Mouse (Mus musculus): ENCODE data around the gene Rims1. TPM values are rescaled to one million over a fixed set of nuclear protein-coding genes. Genes with fewer than 3 reads are reported as not detected.

Rims1 gene
- polyA plus RNA-seq, 1 experiment from 2014 or later, result 2.1 TPM

DNA sequence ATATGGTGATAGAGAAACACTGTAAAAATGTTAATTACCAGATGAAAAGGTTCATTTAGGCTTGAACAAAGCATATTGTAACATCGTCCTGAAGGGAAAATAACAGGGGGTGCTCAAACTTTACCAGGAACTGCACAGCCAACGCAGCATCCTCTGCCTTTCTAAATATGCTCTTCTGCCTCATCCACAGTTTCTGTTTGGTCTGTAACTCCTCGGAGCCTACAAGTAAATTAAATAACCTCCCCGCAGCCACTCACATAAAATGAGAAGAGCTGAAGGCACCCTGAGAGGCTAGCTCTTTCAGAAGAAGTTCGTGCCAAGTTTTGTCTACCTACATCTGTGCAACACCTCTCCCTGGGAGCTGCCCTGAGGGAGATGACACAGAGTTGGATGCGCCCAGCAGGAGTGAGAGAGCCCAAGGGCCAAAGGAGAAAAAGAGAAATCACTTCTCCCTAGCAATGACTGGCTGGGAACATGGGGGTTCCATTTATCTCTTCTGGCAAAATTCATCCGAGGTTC is 16.3 kb downstream of the Rims1 start:
- ATAC-seq (ENCODE audit: low read depth), result no peak
- no peak overlapping the region for H3K4me3 ChIP-seq (ENCODE audit: low read depth, low read length)
- H3K27me3 ChIP-seq (replicated peaks; ENCODE audit: control insufficient read depth, insufficient read depth, low read length), result no peaks in the 10 kb centered on the region
- no peak overlapping the region for H3K4me2 ChIP-seq (ENCODE audit: low read depth, low read length)
- no peaks in the 10 kb centered on the region for H3K4me1 ChIP-seq (ENCODE audit: control insufficient read depth, insufficient read depth, low read length)
- WGBS, result 24% methylated on average over 7 of the region's 7 CpGs
- no peak overlapping the region for H3K9ac ChIP-seq (ENCODE audit: low read depth, low read length)
- no peak overlapping the region for H3K27ac ChIP-seq (replicated peaks; ENCODE audit: low read depth, low read length)
- no peaks in the 10 kb centered on the region for H3K36me3 ChIP-seq (ENCODE audit: control insufficient read depth, insufficient read depth, low read length)
- no peaks in the 10 kb centered on the region for H3K9me3 ChIP-seq (ENCODE audit: control insufficient read depth, low read length)
- no peak for DNase-seq (ENCODE audit: low spot score)

DNA sequence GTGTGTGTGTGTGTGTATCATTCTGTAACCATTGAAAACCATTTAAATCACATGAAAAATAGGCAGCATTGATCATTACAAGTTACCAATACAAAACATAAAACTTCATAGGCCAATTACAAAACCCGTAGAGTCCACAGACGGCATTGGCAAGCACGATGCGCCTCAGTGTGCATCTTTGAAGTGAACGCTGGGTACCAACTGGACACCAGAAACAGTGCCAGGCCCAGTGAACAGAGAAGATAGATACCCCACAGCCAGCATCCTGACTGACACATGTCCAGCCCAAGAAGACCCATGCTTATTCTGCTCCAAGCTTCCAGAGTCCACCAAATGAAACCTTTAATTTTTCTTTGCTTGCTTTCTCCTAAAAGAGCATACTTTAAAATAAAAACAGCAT is 18.2 kb downstream of the Rims1 start:
- Histone ChIP-seq H3K27ac (replicated peaks; ENCODE audit: low read depth, low read length) (no peak overlapping the region), H3K4me2 (ENCODE audit: low read depth, low read length) (no peak overlapping the region), H3K36me3 (ENCODE audit: control insufficient read depth, insufficient read depth, low read length) (no peaks in the 10 kb centered on the region), H3K27me3 (replicated peaks; ENCODE audit: control insufficient read depth, insufficient read depth, low read length) (no peaks in the 10 kb centered on the region), H3K4me3 (ENCODE audit: low read depth, low read length) (no peak overlapping the region), H3K9ac (ENCODE audit: low read depth, low read length) (no peak overlapping the region), H3K4me1 (ENCODE audit: control insufficient read depth, insufficient read depth, low read length) (no peaks in the 10 kb centered on the region), H3K9me3 (ENCODE audit: control insufficient read depth, low read length) (no peaks in the 10 kb centered on the region)
- DNase-seq (ENCODE audit: low spot score) (no peak), ATAC-seq (ENCODE audit: low read depth) (no peak)
- 92% methylated on average over 5 of the region's 5 CpGs for WGBS

DNA sequence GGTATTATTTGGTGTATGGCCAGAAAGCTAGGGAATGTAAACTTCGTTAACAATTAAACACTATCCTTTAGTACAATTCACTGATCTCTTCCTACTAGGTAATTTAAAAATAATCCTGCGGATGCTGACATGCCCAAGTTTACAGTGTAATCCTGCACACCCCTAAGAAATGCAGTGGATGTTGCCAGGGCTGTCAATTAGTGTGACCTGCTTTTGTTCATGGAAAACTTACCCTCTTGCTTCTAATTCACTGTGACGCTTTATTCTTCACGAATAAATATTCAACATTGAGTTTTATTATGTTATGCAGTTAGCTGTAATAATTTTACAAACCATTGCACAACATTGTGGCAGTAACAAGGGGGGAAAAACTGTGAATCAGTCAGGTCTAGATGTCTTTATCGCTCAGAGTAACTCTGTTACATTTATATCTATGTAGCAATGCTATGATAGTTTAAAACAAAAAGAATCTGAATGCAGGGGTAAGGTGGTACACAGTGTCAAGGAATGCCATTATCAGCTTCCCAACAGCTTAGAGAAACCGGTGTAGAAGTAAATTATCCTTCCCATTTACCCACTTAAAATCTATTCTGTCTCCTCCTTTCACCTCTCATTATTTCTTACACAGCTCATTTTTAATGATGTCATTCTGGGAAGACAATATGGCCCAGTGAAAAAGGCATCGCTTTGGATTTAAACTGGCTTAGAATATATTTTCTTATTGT is 35.1 kb downstream of the Rims1 start:
- Histone ChIP-seq H3K9me3 (ENCODE audit: control insufficient read depth, low read length) (no peaks in the 10 kb centered on the region), H3K4me1 (ENCODE audit: control insufficient read depth, insufficient read depth, low read length) (no peaks in the 10 kb centered on the region), H3K27me3 (replicated peaks; ENCODE audit: control insufficient read depth, insufficient read depth, low read length) (no peaks in the 10 kb centered on the region), H3K4me3 (ENCODE audit: low read depth, low read length) (no peak overlapping the region), H3K9ac (ENCODE audit: low read depth, low read length) (no peak overlapping the region), H3K4me2 (ENCODE audit: low read depth, low read length) (no peak overlapping the region), H3K36me3 (ENCODE audit: control insufficient read depth, insufficient read depth, low read length) (no peaks in the 10 kb centered on the region), H3K27ac (replicated peaks; ENCODE audit: low read depth, low read length) (no peak overlapping the region)
- WGBS, result 74% methylated on average over 7 of the region's 7 CpGs
- ATAC-seq (ENCODE audit: low read depth) (no peak), DNase-seq (ENCODE audit: low spot score) (peak; percentile 17)

DNA sequence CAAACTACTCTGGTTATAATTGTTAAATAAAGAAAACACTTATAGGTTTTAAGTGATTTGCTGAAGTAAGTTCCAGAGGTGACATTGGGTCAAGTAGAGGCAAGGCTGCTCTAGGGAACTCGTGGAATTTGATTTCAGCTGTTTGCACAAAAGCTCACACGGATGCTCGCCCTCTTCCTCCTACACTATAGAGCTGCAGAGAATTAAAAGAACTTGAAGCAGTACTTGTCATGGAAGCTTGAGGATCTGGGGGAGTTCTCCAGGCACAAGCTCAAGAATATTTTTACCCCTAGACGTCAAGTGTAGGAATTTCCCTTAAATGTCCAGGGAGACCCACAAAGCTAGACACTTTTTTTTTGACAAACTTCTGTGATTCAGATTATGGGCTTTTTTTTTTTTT is 42.4 kb downstream of the Rims1 start:
- H3K9me3 ChIP-seq (ENCODE audit: control insufficient read depth, low read length), result no peaks in the 10 kb centered on the region
- no peak for ATAC-seq (ENCODE audit: low read depth)
- H3K36me3 ChIP-seq (ENCODE audit: control insufficient read depth, insufficient read depth, low read length), result no peaks in the 10 kb centered on the region
- no peak for DNase-seq (ENCODE audit: low spot score)
- no peak overlapping the region for H3K4me3 ChIP-seq (ENCODE audit: low read depth, low read length)
- no peak overlapping the region for H3K4me2 ChIP-seq (ENCODE audit: low read depth, low read length)
- no peaks in the 10 kb centered on the region for H3K27me3 ChIP-seq (replicated peaks; ENCODE audit: control insufficient read depth, insufficient read depth, low read length)
- no peak overlapping the region for H3K27ac ChIP-seq (replicated peaks; ENCODE audit: low read depth, low read length)
- 79% methylated on average over 4 of the region's 4 CpGs for whole genome bisulfite sequencing
- no peak overlapping the region for H3K9ac ChIP-seq (ENCODE audit: low read depth, low read length)
- H3K4me1 ChIP-seq (ENCODE audit: control insufficient read depth, insufficient read depth, low read length), result no peaks in the 10 kb centered on the region

DNA sequence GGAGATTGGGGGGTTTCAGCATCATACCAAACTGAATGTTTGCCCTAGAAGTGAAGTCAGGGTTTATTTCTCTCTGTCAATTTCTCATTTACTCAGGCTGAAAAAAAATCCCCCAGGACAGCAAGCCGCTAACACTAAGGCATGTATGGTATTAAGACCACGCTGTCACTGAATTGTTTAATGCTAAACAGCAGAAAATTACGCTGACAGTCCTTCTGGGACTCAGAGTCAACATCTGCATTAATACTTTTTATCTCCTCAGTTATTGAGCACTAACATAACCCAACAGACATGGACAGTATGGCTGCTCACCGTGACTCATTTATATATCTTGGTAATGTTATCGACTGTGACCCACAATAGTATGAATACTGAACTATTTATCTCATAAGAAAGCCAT is 43.0 kb downstream of the Rims1 start:
- Histone ChIP-seq H3K9me3 (ENCODE audit: control insufficient read depth, low read length) (no peaks in the 10 kb centered on the region), H3K27me3 (replicated peaks; ENCODE audit: control insufficient read depth, insufficient read depth, low read length) (no peaks in the 10 kb centered on the region), H3K4me2 (ENCODE audit: low read depth, low read length) (no peak overlapping the region), H3K4me3 (ENCODE audit: low read depth, low read length) (no peak overlapping the region), H3K9ac (ENCODE audit: low read depth, low read length) (no peak overlapping the region), H3K27ac (replicated peaks; ENCODE audit: low read depth, low read length) (no peak overlapping the region), H3K36me3 (ENCODE audit: control insufficient read depth, insufficient read depth, low read length) (no peaks in the 10 kb centered on the region), H3K4me1 (ENCODE audit: control insufficient read depth, insufficient read depth, low read length) (no peaks in the 10 kb centered on the region)
- 80% methylated on average over 5 of the region's 5 CpGs for WGBS
- no peak for DNase-seq (ENCODE audit: low spot score)
- ATAC-seq (ENCODE audit: low read depth), result no peak

DNA sequence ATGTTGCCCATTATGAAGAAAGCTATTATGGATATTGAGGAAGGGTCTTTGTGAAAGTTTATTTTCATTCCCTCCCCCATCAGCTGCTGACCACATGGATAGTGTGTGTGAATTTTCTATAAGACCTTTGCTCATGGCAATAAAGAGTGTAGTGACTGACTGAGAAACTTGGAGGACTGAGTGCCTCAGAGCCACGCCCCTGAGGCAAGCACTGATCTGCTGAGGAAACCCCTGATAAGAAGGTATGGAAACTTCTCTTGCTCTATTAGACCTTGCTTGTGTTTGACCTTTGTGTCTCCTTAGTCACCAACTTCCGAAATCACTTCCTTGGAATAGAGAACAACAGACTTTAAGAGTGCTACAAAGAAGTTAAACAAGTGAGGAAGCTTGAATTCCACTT is 55.3 kb downstream of the Rims1 start:
- Histone ChIP-seq H3K9ac (ENCODE audit: low read depth, low read length) (no peak overlapping the region), H3K27me3 (replicated peaks; ENCODE audit: control insufficient read depth, insufficient read depth, low read length) (no peaks in the 10 kb centered on the region), H3K4me2 (ENCODE audit: low read depth, low read length) (no peak overlapping the region), H3K36me3 (ENCODE audit: control insufficient read depth, insufficient read depth, low read length) (no peaks in the 10 kb centered on the region), H3K27ac (replicated peaks; ENCODE audit: low read depth, low read length) (no peak overlapping the region), H3K4me1 (ENCODE audit: control insufficient read depth, insufficient read depth, low read length) (no peaks in the 10 kb centered on the region), H3K4me3 (ENCODE audit: low read depth, low read length) (no peak overlapping the region), H3K9me3 (ENCODE audit: control insufficient read depth, low read length) (no peaks in the 10 kb centered on the region)
- 71% methylated on average over 2 of the region's 2 CpGs for WGBS
- ATAC-seq (ENCODE audit: low read depth) (no peak), DNase-seq (ENCODE audit: low spot score) (no peak)

DNA sequence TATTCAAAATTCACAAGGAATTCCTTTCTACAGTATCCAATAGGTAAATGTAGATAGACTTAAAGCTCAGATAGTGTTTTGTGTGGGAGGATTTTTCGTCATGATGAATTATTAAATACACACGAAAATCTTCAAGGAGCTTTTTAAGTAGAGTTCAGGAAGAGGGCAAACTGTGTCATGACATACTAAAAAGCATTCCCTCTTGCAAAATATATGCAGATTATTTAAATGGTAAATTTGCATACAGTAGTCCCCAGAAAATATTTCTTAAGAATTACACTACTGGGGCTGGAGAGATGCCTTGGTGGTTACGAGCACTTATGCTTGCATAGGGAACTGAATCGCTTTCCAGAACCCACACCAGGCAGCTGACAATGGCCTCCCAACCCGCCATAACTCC is 61.1 kb downstream of the Rims1 start:
- ATAC-seq (ENCODE audit: low read depth) (no peak), DNase-seq (ENCODE audit: low spot score) (no peak)
- no peak overlapping the region for H3K9ac ChIP-seq (ENCODE audit: low read depth, low read length)
- H3K4me1 ChIP-seq (ENCODE audit: control insufficient read depth, insufficient read depth, low read length), result no peaks in the 10 kb centered on the region
- no peaks in the 10 kb centered on the region for H3K9me3 ChIP-seq (ENCODE audit: control insufficient read depth, low read length)
- H3K36me3 ChIP-seq (ENCODE audit: control insufficient read depth, insufficient read depth, low read length), result no peaks in the 10 kb centered on the region
- H3K4me2 ChIP-seq (ENCODE audit: low read depth, low read length), result no peak overlapping the region
- H3K27me3 ChIP-seq (replicated peaks; ENCODE audit: control insufficient read depth, insufficient read depth, low read length), result no peaks in the 10 kb centered on the region
- WGBS, result 88% methylated on average over 5 of the region's 5 CpGs
- H3K4me3 ChIP-seq (ENCODE audit: low read depth, low read length), result no peak overlapping the region
- H3K27ac ChIP-seq (replicated peaks; ENCODE audit: low read depth, low read length), result no peak overlapping the region

DNA sequence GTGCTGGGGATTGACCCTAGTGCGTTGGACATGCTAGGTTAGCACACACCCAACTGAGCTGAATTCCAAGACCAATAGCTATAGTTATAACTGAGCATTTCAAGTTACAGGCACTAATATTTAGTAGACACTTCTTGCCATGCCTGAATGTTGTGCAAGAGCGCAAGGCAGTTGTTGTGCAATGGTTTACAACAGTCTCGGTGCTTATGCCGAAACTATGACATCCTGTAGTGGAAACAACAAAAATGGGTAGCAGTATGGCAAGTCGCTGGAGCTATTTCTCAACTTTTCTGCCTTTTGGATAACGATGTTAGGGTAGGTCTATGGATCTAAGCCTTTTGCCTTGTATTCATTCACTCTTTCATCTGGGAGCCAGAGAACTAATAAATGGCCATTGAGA is 68.3 kb downstream of the Rims1 start:
- Histone ChIP-seq H3K9me3 (ENCODE audit: control insufficient read depth, low read length) (no peaks in the 10 kb centered on the region), H3K4me2 (ENCODE audit: low read depth, low read length) (no peak overlapping the region), H3K9ac (ENCODE audit: low read depth, low read length) (no peak overlapping the region), H3K27ac (replicated peaks; ENCODE audit: low read depth, low read length) (no peak overlapping the region), H3K4me3 (ENCODE audit: low read depth, low read length) (no peak overlapping the region), H3K27me3 (replicated peaks; ENCODE audit: control insufficient read depth, insufficient read depth, low read length) (no peaks in the 10 kb centered on the region), H3K36me3 (ENCODE audit: control insufficient read depth, insufficient read depth, low read length) (no peaks in the 10 kb centered on the region), H3K4me1 (ENCODE audit: control insufficient read depth, insufficient read depth, low read length) (no peaks in the 10 kb centered on the region)
- ATAC-seq (ENCODE audit: low read depth) (no peak), DNase-seq (ENCODE audit: low spot score) (no peak)
- WGBS, result 93% methylated on average over 6 of the region's 6 CpGs

DNA sequence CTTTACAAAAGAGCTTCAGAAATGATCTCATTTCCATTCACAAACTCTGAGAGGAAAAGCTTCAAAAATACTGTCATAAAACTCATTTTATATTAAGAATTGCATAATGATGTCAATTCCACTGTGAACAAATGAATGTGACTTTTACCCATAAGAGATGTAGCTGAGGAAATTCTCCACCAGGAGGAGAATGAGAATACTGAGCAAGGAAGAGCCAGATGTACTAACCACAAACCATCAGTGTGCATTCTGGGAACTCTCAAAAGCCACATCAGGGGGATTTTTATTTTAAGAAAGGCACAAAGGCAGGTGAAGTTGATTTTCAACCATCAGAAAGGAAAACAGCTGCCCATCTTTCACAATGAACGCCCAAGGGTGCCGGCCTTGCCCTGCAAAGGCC is 71.4 kb downstream of the Rims1 start:
- Histone ChIP-seq H3K27me3 (replicated peaks; ENCODE audit: control insufficient read depth, insufficient read depth, low read length) (no peaks in the 10 kb centered on the region), H3K9ac (ENCODE audit: low read depth, low read length) (no peak overlapping the region), H3K36me3 (ENCODE audit: control insufficient read depth, insufficient read depth, low read length) (no peaks in the 10 kb centered on the region), H3K27ac (replicated peaks; ENCODE audit: low read depth, low read length) (no peak overlapping the region), H3K4me2 (ENCODE audit: low read depth, low read length) (no peak overlapping the region), H3K4me1 (ENCODE audit: control insufficient read depth, insufficient read depth, low read length) (no peaks in the 10 kb centered on the region), H3K4me3 (ENCODE audit: low read depth, low read length) (no peak overlapping the region), H3K9me3 (ENCODE audit: control insufficient read depth, low read length) (no peaks in the 10 kb centered on the region)
- WGBS, result 86% methylated on average over 2 of the region's 2 CpGs
- ATAC-seq (ENCODE audit: low read depth) (no peak), DNase-seq (ENCODE audit: low spot score) (no peak)
